Mouse (Mus musculus) urinary bladder, adult 18-20 months (tissue): ENCODE measurements around the gene Gm28490.
"Not testable (repeated sequence)": the region's sequence is repeated elsewhere in the genome, so short reads cannot be mapped to it uniquely, and the experiment has no call there.

Experiments
- DNase-seq, 2 experiments: peaks; one replicate each; pipeline ENCODE4 v3.0.0; 2022; ENCODE audit warnings: low spot score in 2 of 2, mixed read lengths in 2 of 2

Gene Gm28490

GRCm38 (mm10) chrY:31634656-31635055, at the start of gene Gm28490:
TSS of gene Gm28490 (minus strand) at chrY:31634756.
- not testable (repeated sequence) for DNase-seq
